Mouse (Mus musculus): ENCODE results near the gene Suox.
"Not testable (repeated sequence)": the region's sequence is repeated elsewhere in the genome, so short reads cannot be mapped to it uniquely, and the experiment has no call there.

Gene Suox

DNA sequence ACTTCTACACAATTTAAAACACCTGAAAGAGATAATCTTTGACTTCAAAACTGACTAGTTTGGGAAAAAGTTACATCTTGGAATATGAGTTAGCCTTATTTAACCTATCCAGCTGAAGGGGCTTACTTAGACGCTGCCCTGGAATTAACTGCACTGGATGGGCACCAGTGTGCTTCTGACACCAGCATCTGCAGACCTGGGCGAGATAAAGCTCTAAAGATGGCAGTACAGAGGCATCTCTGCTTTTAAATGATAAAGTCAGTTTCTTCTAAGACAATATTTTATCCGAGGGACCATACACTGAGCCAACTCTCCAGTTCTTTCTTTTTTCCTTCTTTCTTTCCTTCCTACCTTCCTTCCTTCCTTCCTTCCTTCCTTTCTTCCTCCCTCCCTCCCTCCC is 9.1 kb downstream of the Suox start:
- DNase-seq (ENCODE audit: low spot score): no peak

GRCm38 (mm10) chr10:128663441-128664220 is 10.2 kb downstream of the Suox start:
- no peak for DNase-seq (ENCODE audit: low spot score)

GRCm38 (mm10) chr10:128662465-128662864 is 11.4 kb downstream of the Suox start:
- DNase-seq (ENCODE audit: low spot score): no peak

DNA sequence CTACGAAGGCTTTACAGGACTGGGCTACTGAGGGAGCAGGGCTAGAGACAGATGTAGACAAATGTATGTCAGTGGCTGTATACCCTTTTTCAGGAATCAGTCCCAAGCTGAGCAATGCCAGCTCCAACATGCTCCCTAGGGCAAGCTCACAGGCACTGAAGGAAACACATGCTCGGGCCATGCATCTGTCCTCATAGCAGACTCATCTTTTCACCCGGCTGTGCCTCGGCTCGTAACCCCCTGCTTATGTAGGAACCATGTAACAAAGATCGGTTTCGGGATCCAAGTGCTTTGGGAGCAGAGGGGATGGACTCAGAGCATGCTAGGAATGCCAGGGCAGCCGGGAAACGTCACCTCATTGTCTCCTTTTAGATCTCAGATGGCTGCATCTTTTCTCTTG is 14.4 kb downstream of the Suox start:
- DNase-seq (ENCODE audit: low spot score): no peak

DNA sequence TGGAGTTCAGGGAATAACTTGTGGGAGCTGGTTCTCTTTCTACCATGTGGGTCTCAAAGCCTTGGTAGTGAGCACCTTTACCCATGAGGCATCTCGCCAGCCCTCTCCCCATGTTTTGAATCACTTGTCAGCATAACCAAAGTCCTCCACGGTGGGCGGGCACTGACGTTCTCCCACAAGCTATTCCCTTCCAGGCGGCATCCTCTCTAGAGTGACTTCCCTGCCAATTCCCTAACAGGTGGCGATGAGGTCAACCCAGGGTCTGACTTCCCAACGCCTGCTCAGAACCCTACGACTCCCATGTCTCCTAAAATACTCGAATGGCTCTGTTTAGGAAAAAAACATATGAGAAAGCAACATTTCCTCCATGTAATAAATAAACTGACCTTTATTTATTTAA is 16.0 kb downstream of the Suox start:
- DNase-seq (ENCODE audit: low spot score): no peak

DNA sequence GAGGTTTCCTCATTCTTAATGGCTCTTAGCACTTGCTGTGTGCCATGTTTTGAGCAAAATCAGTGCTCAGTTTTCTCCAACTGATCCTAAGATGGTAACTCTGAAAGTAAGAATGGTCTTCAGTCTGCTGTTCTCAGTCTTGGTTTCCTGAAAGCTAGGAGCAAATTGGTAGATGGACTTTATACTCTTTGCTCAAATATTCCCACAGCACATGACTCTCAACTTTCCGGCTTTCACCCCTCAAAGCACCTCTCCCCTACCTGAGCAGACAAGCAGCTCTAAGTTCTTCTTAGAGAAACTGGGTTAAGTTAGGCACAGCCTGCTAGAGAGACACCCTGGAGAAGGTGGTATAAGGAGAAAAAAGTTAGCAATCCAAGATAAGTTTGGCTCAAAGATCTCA is 17.1 kb downstream of the Suox start:
- DNase-seq (ENCODE audit: low spot score): no peak

GRCm38 (mm10) chr10:128655254-128655653 is 18.6 kb downstream of the Suox start:
- no peak for DNase-seq (ENCODE audit: low spot score)

GRCm38 (mm10) chr10:128653866-128654265 is 20.0 kb downstream of the Suox start:
- no peak for DNase-seq (ENCODE audit: low spot score)

- no peak for DNase-seq (ENCODE audit: low spot score)
Measured at GRCm38 (mm10) chr10:128646139-128647089, 27.5 kb downstream of the Suox start.

DNA sequence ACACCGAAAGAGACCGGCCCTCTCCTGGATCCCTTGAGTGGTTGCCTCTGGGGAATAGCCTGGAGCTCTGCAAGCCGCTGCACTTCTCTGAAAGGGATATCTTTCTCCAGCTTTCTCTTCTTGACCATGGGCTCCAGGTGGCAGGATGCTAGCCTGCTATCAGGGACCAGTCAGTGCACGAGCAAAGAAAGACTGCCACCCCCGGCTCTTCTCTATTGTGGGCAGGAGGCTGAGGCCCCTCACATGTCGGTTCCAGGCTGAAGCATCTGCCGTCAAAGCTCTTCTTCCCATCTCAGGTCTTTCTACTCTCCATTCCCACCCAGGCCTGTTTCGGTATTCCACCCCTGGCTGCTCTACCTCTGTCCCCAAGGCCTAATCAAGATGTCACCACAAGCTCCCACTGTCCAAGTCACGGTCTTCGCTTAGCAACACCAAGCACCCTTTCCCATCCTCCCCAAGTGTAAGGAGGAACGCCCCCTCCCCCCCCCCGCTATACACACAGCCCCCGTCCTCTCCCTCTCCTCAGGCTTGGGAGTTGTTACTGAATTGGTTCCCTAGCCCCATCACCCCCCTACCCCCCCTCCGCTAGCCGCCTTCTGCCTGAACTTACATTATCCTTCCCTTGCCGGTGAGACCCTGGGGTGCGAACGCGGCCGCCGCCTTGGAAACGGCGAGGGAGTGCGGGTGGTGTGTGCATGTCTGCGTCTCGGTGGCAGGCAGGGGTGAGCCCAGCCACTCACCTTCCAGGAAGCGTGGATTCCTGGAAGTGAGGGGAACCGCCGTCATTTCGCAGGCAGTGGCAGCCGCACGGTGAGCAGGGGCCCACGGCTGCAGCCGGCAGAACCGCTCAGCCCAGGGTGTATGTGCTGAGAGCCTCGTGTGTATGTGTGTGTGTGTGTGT is 28.5 kb downstream of the Suox start, which contains the start of gene Ikzf4:
Ikzf4 (minus strand) TSS at position 881 of the 901 bp plus-strand sequence.
- DNase-seq (ENCODE audit: low spot score): no peak

GRCm38 (mm10) chr10:128642749-128643148 is 31.1 kb downstream of the Suox start:
- DNase-seq (ENCODE audit: low spot score): no peak

DNA sequence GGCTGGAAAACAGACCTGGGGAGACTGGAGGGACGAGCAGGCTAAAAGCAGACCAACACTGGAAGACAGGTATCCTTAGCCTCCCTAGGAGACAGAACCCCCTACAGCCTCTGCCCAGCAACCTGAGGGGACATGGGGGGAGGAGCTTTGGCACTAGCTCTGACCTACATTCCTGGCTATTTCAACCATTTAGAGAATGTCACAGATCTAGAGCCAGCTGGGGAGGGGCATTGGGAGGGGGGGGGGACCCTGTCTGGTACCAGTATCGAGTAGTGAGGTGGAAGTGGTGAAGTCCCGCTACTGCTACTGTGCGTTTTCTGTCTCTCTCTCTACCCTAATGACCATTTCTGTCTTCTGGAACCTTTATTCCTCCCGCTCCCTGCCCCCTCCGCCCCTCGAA is 32.0 kb downstream of the Suox start:
- no peak for DNase-seq (ENCODE audit: low spot score)

- no peak for DNase-seq (ENCODE audit: low spot score)
Measured at GRCm38 (mm10) chr10:128640891-128641290, 33.0 kb downstream of the Suox start.

GRCm38 (mm10) chr10:128639999-128640398 is 33.9 kb downstream of the Suox start:
- no peak for DNase-seq (ENCODE audit: low spot score)

DNA sequence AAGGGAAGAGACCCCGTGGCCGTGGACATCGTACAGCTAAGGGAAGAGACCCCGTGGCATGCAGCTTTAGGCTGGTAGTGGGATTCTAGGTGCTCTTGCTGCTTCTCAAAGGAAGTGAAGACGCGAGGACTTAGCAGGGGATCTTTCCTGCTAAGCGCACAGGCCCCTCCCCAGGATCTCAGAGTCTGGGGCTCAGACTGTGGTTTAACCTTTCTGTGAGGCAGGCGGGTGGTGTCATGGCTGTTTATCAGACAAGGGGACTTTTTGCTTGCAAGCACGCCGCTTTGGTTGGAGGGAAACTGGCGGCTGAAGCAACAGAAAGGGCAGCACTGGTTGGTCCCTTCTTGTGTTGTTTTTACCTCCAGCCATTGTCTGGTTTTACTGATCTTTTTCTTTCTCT is 36.9 kb downstream of the Suox start:
- no peak for DNase-seq (ENCODE audit: low spot score)

DNA sequence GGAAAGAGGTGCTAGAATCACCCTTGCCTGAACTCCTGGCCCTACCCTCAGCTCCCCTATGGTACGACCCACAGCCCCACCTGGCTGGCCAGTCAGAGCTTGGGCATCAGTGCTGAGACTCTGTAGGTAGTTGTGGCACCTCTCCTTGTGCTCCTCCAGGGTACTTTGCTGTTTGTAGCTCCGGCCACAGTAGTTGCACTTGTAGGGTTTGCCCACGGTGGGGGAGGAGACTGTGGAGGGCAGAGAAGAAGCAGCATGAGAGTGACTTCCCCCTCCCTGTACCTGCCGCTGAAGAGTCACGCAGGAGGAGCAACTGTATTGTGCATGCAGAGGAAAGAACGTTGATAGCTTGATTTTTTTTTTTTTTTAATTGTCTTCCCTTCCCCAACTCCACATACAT is 37.3 kb downstream of the Suox start:
- DNase-seq (ENCODE audit: low spot score): no peak

- no peak for DNase-seq (ENCODE audit: low spot score)
Measured at GRCm38 (mm10) chr10:128635697-128636096, 38.2 kb downstream of the Suox start.

- no peak for DNase-seq (ENCODE audit: low spot score)
Measured at GRCm38 (mm10) chr10:128631571-128631970, 42.3 kb downstream of the Suox start.

DNA sequence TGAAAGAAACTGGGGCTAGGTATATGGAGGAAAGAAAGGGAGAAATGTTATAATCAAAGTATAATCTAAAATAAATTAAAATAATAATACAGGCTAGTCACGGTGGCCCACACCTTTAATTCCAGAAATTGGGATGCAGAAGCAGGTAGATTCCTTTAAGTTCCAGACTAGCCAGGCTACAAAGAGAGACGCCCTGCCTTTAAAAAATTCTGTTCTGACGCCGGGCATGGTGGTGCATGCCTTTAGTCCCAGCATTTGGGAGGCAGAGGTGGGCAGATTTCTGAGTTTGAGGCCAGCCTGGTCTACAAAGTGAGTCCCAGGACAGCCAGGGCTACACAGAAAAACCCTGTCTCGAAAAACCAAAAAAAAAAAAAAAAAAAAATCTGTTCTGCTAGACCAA is 43.6 kb downstream of the Suox start:
- DNase-seq (ENCODE audit: low spot score): not testable (repeated sequence)

DNA sequence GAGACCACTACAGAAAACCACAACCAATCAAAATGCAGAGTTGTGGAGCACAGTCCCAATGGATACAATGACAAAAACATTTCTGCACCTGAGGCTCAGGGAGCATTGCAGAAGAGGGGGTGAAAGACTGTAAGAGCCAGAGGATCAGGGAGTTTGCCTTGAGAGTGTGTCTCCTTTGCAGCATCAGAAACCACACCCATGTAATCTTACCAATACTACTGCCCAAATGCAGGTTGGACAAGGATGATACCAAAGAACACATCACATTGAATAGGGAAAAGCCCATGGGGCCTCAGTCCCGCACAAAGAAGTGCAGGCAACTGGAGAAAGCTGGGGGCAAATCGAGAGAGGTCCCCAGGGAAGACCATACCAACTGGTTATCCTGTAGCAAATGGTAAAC is 44.1 kb downstream of the Suox start:
- no peak for DNase-seq (ENCODE audit: low spot score)

DNA sequence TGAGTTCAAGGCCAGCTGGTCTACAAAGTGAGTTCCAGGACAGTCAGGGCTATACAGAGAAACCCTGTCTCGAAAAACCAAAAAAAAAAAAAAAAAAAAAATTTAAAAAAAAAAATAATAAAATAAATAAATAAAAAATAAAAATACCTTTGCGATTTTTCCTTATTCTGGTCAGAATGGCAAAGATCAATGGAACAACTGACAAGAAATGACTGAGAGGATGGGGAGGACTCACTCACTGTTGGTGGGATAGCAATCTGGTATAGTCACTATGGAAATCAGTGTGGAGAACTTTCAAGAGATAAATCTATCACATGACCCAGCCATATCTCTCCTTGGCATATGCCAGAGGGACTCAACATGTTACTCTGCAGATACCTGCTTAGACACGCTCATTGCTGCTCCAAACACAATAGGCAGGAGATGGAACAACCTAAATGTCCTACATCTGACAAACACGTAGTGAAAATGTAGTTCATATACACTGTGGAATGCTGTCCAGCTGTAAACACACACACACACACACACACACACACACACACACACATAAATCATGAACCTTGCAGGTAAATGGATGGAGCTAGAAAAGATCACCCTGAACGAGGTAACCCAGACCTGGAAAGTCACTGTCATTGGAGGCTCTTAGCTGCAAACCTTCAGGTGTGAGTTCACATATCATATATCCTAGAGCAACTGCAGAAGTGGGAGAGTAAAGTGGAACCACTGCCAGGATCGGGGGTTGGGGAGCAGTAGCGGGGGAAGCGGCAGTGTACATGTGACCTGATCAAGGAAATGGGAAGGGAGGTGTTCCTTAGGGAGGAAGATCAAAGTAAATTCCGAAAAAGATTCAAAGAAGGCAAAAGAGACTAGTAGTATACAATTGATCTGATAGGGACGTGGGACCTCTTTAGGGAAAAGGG is 46.2 kb downstream of the Suox start:
- DNase-seq (ENCODE audit: low spot score): no peak

Measured in ovary, postnatal 14 days (tissue).